Mouse (Mus musculus): Measurements from ENCODE around the gene Bpifb4.

The Bpifb4 gene

DNA sequence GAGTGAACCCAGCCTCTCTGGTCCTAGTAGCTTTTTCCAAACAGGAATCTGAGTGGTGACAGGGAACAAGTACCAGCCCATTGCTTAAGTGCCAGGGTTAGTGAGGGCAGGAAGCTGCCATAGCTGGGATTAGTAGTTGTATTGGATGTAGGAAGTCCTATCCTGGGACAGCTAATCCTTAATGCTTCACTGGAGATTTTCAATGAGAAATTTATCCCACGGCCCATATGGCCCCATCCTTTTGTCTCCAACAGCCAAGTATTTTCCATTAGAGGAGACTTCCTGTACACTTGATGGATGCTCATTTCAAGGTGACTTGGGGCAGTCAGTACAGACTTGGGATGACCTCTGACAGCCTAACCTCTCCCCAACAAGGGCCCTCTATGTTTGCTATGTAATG lies 66.4 kb downstream of the Bpifb4 start:
- DNase-seq (ENCODE audit: low read depth, low spot score), result no peak

DNA sequence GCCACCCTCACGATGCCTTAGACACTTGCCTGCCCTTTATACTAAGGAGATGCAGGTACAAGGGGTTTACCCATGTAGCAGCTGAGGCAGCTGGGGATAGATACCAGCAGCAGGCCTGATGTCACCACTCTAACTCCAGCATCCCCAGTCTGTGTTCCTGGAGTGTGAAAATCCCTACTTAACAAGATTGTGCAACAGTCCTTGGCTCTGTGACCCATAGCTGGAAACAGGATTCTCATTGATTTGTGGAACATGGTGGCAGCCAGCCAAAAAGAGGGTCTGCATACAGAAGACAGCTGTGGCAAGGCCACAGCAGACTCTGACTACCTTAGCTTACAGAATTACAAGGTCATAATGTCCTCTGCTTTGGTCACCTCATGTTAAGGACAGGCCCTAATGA lies 67.1 kb downstream of the Bpifb4 start:
- DNase-seq (ENCODE audit: low read depth, low spot score), result no peak

DNA sequence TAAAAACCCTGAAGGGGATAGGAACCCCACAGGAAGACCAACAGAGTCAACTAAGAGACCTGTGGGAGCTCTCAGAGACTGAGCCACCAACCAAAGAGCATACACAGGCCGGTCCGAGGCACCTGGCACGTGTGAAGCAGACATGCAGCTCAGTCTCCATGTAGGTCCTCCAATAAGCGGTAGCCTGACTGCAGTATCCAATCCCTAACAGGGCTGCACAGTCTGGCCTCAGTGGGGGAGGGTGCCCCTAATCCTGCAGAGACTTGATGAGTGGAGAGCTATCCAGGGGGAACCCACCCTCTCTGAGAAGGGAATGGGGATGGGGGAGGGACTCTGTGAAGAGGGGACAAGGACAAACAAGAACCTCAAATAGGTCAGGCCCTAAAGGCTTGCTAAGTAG lies 67.7 kb downstream of the Bpifb4 start:
- DNase-seq (ENCODE audit: low read depth, low spot score), result no peak

DNA sequence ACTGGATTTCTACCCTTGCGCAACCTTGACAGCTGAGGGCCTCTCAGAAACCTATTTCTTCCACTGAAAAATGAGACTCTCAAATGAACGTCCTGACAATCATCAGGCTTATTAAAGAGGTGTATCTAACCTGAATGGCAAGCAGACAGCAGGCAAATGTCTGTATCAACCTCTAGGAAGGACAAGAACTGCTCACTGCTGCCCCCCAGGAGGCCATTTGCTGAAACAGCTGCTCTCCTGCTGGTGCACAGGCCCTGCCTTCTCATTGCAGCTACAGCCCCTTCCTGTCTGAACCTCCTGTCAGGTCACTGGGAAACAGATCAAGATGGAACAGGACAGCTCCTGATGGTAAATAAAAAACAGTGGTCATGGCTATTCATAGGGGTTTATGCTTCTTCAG lies 68.3 kb downstream of the Bpifb4 start:
- DNase-seq (ENCODE audit: low read depth, low spot score), result peak; percentile 22

DNA sequence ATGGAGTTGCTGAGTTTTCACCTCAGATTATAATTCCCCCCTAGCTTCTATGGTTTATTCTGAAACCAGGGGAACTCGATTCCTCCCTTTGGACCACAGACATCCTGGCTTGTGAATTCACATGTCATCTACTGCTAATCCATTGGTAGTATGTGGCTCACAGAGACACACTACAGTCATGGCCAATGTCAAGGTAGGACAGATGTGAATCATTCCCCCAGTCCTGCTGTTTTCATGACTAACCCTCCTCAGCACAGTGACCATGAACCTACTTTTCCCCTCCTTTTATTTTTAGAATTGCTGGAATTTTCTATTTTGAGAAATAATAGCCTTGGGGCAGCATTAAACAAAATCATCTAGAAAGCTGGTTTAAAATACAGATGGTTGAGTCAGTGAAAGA lies 69.4 kb downstream of the Bpifb4 start:
- no peak for DNase-seq (ENCODE audit: low read depth, low spot score)

DNA sequence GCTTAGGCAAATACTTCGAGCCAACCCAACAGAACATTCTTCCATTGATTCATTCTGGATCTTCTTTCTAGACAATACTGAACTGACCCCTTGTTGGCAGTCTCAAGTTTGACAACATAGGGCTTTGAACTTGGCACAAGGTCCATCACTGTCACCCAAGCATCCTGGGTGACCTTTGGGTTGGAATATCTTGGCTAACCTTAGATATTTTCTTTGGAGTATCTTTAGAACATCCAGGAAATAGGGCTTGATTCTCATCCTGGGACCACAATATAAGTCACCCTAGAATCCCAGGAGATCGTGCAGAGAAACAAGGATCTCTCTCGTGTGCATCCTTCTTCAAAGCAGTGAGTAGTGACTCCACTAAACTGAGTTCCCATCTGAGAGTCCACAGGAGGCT lies 70.0 kb downstream of the Bpifb4 start, which contains the start of gene Bpifa2:
Gene Bpifa2 (plus strand): TSS at position 301 of the 400 bp plus-strand sequence.
- no peak for DNase-seq (ENCODE audit: low read depth, low spot score)
